Mouse (Mus musculus) embryo, embryonic 9.5 days (tissue): Measurements from ENCODE around the gene Ticam1.

Experiments used
- DNase-seq: peaks from one replicate; pipeline ENCODE4 v3.0.0-alpha.2; 2017; ENCODE audit errors: extremely low spot score

Ticam1 gene

DNA sequence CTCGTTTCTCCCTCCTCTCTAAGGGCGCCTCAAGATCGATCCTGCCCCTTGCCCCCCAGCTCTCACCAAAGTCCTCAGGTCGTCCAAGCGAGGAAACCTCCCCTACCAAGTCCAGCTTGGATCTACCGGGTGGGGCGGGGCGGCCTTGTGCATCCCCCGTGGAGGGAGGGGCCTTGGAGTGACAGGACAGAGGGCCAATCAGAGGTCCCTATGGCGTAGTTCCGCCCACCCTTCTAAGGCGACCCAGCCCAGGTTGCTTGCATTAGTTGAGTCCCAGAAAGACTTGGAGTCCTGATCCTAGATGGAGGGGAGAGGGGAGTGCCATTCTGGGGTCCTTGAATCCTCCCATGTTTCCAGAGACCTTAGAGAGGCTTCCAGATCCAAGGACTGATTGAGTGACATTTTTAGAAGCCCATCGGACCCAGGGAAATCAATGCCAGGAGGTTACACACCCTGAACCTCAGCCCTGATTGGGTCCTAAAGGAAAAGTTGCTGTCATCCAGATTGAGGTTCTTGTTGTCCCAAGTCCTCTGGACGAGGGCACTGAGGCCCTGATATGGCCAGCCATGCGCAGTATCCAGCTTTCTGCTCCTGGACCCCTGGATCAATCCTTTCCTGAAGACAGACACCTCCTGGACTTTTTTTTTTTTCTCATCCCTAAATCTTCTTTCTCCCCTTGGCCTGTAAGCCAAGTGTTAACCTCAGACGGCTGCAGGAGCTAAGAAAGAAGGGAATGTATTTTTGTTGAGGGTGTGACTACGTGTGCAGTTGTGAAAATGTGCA lies 14.0 kb upstream of the Ticam1 start:
- DNase-seq = peak; percentile 97

DNA sequence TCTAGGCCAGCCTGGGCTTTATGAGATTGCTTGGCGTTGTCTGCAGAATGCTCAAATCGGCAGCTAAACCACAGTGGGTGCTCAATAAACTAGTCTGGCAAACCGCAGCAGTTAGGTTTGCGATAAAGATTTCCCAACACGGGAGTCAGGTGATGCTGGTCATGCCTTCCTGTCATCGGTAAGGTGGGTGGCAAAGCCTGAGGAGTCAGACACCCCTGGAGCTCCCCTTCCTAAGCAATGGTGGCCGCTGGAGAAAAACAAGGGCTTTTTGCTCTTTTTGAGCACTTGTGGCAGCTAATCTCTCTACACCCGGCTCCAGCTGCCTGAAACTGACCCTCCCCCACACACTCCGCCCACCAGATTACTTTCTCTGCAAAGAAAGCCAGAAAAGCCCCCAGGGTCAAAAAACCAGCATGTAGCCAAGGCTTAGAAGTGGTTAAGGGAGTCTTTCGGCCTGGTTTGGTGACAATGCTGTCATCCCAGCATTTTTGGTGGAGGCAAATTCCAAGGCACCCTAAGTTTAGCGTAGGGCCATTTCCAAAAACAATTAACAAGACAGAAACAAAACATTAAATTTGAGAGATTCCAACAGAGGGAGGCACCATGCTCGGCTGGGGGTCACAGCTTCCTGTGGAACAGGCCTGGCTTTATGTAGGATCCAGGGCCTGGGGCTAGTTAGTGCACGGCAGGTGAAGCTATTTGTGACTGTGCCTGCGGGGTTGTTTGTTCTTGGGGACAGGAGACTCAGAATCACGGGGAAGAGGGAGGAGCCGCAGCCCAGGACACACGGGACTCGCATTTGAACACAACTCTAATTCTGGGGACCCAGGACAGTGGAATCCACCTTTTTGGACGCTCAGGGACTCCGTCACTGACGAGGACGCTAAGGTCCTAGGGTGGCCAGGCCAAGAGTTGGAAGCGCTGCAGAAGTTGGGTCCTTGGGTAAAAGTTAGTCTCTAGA lies 13.1 kb upstream of the Ticam1 start:
- peak; percentile 79 for DNase-seq

DNA sequence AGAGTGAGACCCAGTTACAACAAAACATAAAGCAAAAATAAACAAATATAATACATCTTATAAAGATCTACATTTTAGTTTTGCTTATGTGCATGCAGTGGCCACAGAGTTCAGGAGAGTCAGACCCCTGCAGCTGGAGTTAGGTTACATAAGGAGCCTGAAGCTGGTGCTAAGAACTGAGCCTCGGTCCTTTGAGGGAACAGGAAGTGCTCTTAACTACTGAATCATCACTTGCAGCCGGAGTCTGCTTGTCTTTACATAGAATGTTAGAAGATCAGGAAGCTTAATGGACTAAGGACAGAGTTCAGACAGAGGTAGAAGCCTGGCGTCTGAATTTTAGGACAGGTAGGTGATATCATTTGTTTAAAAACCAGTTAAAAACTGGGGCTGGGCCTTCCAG lies 12.3 kb upstream of the Ticam1 start:
- no peak for DNase-seq

DNA sequence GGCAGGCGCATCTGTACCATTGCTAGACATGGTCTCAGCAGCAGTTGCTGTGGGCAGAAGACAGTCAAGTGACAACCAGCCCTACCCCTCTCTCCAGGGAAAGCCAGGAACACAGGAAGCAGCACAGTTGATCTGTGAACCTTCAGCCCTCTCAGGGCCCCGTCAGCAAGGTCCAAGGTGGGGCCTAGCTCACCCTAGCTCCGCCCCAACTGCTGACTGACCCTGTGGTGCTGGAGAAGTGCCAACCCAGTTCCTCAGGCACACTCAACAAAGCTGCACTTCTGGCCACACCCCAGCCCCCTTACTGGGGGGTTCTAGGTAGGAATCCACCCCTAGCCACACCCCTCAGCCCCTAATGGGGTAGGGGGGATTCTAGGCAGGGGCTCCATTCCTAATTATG lies 11.2 kb upstream of the Ticam1 start:
- DNase-seq = no peak

DNA sequence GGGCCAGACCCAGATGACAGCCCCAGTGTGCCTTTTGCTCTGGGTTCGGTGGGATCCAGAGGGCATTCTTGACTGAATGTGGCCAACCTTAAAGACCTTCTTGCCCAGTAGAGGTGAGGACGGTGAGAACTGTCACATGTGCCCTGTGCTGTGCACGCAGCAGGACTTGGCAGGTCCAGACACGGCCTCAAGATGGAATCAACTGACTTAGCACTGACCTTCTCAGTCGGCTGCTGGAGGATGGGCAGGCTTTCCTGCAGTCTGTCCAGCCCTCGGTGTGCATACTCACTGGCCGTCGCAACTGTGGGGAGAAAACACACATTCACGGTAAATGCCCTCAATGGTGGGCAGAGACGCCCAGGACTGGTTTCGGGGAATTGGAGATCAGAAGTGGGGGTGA lies 9.4 kb upstream of the Ticam1 start:
- DNase-seq = no peak

DNA sequence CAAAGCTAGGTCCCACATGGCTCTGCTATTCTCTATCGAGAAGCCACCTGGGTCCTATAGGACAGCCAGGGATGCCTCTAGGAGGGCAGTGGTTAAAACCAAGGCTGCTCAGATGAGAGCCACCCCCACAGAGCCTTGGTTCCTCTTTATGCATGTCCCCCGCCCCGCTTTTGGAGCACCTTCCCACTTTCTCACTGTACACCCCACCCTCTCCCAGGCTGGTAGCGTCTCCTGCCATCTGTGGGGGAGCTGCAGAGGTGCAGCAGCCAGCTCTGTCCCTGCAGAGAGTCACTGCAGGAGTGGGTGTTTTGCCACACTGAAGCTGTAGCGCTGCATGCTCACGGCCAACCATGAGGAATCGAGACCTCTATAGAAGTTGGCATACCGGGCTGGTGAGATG lies 6.7 kb upstream of the Ticam1 start:
- DNase-seq = no peak

DNA sequence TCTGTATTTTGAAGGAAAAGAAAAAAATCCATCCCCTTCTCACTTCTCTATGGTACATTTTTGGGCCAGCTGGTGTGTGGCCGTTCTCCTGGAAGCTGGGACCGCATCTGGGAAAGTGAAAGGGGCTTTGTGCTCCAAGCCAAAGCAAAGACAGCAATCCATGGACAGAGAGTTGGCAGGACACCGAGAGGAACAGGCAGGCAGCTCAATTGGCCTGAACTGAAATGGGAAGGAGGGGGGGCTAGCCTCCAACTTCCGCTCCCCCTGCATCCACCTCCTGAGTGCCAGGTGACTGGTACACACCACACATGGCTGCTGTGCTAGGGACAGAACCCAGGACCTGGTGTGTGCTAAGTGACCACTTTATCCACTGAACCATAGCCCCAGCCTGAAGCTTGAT lies 6.2 kb upstream of the Ticam1 start:
- no peak for DNase-seq

DNA sequence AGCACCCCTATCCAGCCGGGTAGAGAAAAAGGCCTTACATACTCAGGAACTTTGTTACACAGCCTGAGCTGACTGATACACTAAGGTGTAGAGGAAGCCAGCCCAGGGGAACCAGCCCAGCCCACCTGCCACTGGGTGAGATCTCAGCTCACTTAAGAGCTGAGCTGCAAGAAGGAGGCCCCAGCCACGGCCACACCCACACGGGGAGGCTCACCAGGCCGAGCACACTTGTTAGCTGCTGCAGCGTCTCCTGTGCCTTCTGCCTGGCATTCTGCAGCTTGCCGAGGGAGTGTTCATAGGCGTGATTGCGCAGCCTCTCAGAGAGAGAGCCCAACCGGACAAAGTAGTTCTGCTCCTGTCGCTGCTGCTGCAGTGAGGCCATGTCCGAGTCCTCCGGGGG lies 4.6 kb upstream of the Ticam1 start:
- no peak for DNase-seq

DNA sequence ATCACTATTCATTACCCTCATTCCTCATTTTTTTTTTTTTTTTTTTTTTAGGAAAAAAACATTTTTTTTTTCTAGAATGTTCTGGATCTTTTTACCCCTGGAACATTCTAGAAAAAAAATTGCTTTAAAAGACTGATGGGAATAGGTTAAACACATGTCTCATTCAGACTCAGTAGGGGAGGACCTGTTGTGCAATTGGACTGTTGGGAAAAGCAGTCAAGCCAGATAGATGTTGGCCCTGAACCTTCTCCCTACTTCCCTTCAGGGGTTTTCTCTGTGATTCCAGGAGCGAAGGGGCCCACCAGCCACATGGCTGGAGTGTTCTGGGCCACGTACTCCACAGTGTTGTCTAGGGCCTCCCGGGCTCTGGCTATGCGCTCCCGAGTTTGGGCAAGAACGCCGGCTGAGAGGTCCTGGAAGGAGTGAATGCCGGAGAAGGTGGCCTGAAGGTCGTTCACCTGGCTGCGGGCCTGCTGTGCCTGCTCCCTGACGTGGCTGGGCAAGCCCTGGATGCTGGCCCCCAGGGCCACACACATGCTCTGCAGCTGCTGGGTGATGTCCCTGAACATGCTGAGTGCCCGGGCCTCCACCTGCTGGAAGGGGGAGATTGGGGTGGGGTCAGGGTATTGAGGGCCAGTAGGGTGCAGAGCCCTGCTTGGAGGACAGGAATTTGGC lies 3.0 kb upstream of the Ticam1 start:
- DNase-seq = no peak

DNA sequence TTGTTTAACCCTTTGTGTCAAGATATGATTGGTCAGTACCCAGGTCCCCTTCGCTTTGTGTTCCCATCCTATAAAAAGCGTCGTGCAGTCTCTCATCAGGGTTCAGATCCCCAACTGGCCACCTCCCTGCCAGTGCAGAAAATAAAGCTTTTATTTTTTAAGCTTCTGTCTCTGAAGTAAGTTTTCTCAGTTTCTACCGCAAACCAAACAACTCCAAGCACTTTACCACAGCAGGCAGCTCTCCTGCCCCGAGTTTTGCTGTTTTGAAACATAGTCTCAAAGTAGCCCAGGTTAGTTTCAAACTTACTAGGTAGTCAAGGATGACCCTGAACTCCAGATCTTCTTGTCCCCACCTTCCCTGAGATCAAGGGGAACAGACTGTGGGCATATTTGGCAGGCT lies 1.8 kb upstream of the Ticam1 start:
- no peak for DNase-seq

DNA sequence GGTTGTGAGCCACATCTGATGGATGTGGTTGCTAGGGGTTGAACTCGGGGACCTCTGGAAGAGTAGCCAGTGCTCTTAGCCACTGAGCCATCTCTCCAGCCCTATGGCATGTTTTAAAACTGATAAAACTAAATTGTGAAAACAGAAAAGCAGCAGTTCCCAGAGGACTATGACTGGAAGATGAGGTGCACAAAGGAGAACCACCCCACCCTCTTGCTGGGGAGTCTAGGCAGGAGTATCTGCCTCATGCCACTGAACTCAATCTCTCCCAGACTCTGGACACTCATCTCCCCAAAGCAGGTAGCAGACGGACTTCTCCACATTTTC lies 944 bp upstream of the Ticam1 start:
- no peak for DNase-seq

DNA sequence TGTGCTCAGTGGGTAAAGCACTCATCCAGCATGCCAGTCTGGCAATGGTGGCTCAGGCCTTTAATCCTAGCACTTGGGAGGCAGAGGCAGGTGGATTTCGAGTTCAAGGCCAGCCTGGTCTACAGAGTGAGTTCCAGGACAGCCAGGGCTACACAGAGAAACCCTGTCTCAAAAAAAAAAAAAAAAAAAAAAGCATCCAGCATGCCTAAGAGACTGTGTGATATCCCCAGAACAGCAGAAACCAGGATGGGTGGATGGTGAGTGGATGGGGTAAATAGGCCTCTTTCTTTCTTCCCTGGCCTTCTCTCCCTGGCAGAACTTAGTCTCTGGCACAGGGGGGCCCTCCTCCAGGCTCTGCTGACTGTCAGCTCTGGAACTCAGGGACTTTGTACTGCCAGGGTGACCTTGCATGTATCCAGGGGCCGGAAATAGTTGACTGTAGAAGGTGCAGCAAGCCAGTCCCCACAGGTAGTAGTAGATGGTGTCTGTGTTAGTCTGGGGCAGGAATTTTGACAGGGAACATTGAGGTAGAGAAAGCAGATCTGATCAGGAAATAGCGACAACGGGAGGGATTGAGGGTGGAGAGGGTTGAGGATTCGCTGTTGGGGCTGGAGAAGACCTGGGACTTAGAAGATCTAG lies 625 bp downstream of the Ticam1 start:
- DNase-seq = no peak

DNA sequence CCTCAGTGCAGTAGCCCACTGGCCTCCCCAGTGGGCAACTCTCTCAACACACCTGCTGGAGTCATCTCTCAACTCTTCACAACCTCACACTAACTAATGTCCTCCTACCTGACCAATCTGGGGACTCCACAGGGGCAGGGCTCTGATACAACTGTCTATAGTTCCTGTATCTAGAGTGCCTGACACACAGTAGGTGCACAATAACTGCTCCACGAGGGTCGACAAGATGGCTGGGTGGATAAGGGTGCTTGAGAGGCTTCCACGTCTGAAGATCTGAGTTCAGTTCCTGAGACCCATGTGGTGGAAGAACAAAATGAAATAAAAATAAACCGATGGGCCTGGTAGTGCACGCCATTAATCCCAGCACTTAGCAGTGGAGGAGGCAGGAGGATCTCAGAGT lies 2.6 kb downstream of the Ticam1 start:
- DNase-seq = no peak

DNA sequence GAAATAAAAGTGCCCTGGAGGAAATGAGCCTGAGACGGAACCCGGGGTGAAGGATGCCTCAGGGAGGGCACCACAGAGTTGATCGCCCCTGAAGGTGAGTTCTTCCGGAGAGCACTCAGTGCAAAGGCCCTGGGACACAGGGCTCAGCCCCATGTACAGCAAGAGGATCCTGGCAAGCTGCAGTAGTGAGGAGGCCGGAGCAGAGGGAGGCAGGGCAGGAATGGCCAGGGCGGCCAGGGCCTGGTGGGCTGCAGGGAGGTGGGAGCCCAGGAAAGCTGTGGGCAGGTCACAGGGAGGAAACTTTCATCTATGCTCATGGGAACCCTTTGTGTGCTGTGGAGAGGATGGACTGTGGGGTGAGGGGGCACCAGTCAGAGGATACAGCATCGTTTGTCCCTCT lies 3.1 kb downstream of the Ticam1 start:
- DNase-seq = no peak

DNA sequence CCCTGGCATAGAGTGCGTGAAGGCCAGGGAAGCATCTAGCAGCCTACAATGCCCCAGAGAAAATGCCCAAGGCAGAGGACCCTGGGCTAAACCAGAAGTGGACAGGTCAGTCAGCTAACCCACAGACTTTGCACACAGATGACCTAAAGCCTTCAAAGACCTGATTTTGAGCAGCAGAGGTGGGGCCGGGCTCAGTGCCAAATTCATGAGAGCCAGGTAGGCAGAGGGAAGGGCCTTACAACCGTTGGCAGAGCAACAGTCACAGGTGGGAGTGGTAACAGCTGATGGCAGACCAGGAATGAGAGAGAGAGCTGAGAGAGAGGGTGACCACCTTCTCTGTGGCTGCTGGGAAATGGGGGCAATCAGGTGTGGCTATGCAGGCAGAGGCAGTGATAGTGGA lies 3.9 kb downstream of the Ticam1 start:
- DNase-seq = no peak

DNA sequence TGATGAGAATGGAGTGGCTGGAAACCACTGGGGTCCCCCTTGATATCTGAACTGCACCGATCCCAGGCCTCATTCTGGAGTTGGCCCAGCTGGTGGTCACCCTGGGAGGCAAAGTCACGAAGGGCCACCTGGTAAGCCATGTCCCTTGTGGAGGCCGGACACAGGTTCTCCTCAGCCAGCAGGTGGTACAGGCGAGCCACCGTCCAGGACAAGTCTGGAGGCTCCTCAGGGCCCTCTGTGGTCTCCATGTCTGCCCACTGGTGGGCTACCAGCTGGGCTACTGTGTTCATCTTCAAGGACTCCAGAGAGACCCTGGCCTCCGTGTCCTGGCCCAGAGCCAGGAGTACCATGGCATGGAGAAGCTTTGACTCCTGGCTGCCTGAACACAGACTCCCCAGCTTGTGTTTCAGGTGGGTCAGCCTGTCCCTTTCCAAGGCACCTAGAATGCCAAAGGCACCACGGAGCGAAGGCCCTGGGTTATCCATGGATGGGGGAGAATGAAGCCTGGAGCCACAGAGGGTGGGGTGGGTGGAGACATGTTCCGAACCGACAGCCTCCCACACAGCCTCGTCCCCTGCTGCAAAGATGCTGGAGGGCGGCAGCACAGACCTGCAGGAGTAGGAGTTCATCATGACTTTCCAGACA lies 4.9 kb downstream of the Ticam1 start:
- DNase-seq = no peak

DNA sequence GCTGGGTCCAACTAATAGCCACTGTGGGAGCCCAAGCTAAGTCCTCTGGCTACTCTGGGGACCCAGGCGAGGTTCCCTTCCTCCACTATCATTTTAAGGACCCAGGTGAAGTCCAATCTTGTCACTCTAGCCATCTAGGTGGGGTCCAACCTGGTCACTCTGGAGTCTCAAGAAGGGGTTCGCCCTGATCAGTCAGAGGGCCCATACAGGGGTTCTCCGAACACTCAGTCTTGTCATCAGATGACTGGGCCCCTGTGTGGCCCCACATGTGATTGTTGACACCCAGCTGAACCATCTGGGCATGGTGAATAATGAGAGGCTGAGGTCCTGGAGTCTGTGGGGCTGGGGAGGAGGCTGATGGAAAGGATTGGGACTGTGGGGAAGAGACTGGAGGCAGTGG lies 6.8 kb downstream of the Ticam1 start:
- DNase-seq = no peak

DNA sequence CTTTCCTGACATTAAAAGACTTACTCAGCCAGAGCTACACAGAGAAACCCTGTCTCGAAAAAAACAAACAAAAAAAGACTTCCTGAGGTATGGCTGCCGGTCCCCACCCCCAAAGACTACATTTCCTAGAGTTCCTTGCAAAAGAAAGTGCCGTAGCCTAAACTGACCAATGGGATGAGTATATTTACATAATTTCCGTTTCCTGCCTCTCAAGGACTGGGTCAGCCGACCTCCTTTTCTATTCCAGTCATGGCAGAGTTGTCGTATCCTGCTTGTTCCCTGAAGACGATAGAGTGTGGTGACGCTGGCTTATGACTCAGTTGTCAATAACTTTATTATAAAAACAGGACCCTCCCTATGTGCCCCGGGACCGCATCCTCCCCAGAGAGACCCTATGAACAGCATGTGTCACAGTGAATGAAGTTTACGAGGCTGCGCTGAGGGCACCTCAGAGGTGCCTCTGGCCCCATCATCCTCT lies 7.4 kb downstream of the Ticam1 start:
- DNase-seq = peak; percentile 75

DNA sequence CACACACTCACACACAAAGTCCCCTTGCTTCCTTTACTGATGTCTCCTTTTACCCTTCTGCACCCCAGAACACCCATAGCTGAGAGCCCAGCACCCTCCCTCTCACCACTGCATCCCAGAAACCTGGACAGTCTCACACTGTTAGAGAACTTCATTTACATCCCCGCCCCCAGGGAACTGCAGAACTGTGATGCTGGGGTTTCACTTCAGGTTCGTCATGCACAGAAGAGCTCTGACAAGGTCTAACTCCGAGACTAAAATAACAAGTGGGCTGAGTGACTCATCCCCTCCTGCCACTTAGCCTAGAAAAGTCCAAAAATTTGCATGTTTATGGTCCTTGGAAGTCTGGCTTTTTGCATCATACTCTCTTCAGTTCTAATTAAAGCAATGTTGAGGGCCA lies 10.3 kb downstream of the Ticam1 start:
- no peak for DNase-seq

DNA sequence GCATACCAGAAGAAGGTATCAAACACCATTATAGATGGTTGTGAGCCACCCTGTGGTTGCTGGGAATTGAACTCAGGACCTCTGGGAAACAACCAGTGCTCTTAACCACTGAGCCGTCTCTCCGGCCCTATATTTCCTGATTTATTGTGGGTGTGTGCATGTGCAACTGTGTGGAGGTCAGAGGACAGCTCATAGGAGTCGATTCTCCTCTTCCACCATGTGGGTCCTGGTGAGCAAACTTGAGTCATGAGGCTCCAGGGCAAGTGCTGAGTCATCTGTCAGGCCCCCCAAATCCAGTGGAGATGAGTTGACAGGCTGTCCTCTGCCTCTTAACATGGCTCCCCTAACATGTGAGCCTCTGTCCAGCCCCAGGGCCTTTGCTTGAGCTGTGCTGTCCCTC lies 10.7 kb downstream of the Ticam1 start:
- no peak for DNase-seq

DNA sequence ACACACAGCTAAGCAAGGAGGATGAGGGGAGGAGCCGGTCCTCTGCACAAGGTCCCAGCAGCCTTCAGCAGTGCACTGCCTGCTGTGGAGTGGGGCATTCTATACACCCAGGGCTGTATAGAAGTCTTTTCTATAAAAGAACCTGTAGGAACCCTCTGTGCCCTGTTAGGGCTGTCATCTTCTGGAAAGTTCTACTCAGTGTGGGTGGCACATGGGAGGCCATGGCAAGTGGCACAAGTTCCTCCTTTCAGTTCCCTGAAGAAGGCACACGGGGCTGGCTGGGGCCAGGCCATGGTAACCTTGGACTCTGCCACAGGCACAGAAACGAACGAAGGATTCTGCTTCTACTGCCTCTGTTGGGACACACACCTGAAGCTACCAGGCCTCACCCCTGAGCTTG lies 11.6 kb downstream of the Ticam1 start:
- no peak for DNase-seq

DNA sequence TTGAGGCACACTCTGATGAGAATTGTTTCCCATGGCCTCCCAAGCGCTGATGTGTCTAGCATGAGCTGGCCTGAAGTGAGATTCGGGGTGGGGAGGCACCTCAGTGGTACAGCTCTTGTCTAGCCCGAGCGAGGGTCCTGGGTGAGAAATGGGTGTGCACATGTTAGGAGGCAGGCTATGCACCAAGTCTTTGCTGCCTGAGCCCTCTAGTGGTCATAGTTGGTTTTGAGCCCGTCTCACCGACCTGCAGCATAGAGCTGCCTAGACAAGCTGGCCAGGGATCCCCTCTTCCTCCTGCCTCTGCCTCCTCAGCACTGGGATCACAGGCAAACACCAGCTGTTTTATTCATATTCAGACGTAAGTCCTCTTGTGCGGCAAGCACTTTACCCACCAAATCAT lies 12.6 kb downstream of the Ticam1 start:
- DNase-seq = peak; percentile 76
